Mouse (Mus musculus) gastrocnemius, postnatal 36 days (tissue): ENCODE data around the gene Pdxp. TPM values are rescaled to one million over a fixed set of nuclear protein-coding genes. Genes with fewer than 3 reads are reported as not detected.

Experiments
- DNase-seq, 2 experiments: peaks; one replicate each; pipeline ENCODE4 v3.0.0; 2022
- intact Hi-C: fragments of 180-260 bp; cut with DNase I; formaldehyde crosslinking; loops from one replicate; pipeline ENCODE4 v1.15.1; 2025
- total RNA-seq, 2 experiments: library from RNA; stranded (reverse); gene quantifications; 2 replicates each; pipeline ENCODE4 v1.2.3; 2021

Pdxp gene
- total RNA-seq, 2 experiments from 2014 or later: 1.9 to 2.0 TPM

GRCm38 (mm10) chr15:78926021-78926919, 12.6 kb downstream of the Pdxp start, which contains the start of gene Lgals1:
TSS of gene Lgals1 (plus strand) at chr15:78926725.
- intact Hi-C loops: no loop called here
- DNase-seq: peak; percentile 92 to 94

GRCm38 (mm10) chr15:78927021-78927787, 13.5 kb downstream of the Pdxp start:
- intact Hi-C loops: no loop called here
- DNase-seq: peak in 1 of 2 experiments; percentile 32

- DNase-seq: peak; percentile 55 to 69
- intact Hi-C loops: no loop called here
Observed at GRCm38 (mm10) chr15:78927788-78928457, 14.2 kb downstream of the Pdxp start.

GRCm38 (mm10) chr15:78928539-78928938, 14.8 kb downstream of the Pdxp start:
- intact Hi-C loops: no loop called here
- DNase-seq: no peak

- no peak for DNase-seq
- intact Hi-C loops: no loop called here
Observed at GRCm38 (mm10) chr15:78930192-78930706, 16.5 kb downstream of the Pdxp start.

- DNase-seq: no peak
- intact Hi-C loops: loop anchor here (1.0 kb wide), 1 partner anchor 16 kb away; no protein-coding TSS in a partner anchor
Observed at GRCm38 (mm10) chr15:78930801-78931426, 17.2 kb downstream of the Pdxp start.

- DNase-seq: no peak
- intact Hi-C loops: loop anchor here (1.0 kb wide), 1 partner anchor 16 kb away; no protein-coding TSS in a partner anchor
Observed at GRCm38 (mm10) chr15:78931577-78931976, 17.9 kb downstream of the Pdxp start.

GRCm38 (mm10) chr15:78934784-78935320, 21.1 kb downstream of the Pdxp start, which contains the start of gene Nol12:
TSS of gene Nol12 (plus strand) at chr15:78934933.
- intact Hi-C loops: no loop called here
- DNase-seq: peak; percentile 75 to 85

- peak in 1 of 2 experiments; percentile 3 for DNase-seq
- intact Hi-C loops: no loop called here
Observed at GRCm38 (mm10) chr15:78936403-78936802, 22.7 kb downstream of the Pdxp start.

- DNase-seq: no peak
- intact Hi-C loops: no loop called here
Observed at GRCm38 (mm10) chr15:78937311-78937710, 23.6 kb downstream of the Pdxp start.

- intact Hi-C loops: no loop called here
- DNase-seq: no peak
Observed at GRCm38 (mm10) chr15:78937963-78938362, 24.2 kb downstream of the Pdxp start.

GRCm38 (mm10) chr15:78940325-78940724, 26.6 kb downstream of the Pdxp start:
- intact Hi-C loops: loop anchor here (5.0 kb wide), 1 partner anchor 38 kb away; no protein-coding TSS in a partner anchor
- no peak for DNase-seq

GRCm38 (mm10) chr15:78942663-78943062, 28.9 kb downstream of the Pdxp start:
- intact Hi-C loops: loop anchor here (5.0 kb wide), 1 partner anchor 40 kb away; no protein-coding TSS in a partner anchor
- peak; percentile 74 to 80 for DNase-seq

GRCm38 (mm10) chr15:78946232-78946631, 32.5 kb downstream of the Pdxp start:
- no peak for DNase-seq
- intact Hi-C loops: no loop called here

- DNase-seq: peak; percentile 70 to 83
- intact Hi-C loops: no loop called here
Observed at GRCm38 (mm10) chr15:78947657-78948056, 33.9 kb downstream of the Pdxp start, which contains the start of gene Triobp. TSS of gene Triobp (plus strand) at chr15:78947724.

GRCm38 (mm10) chr15:78948152-78948725, 34.5 kb downstream of the Pdxp start:
- intact Hi-C loops: no loop called here
- no peak for DNase-seq

- no peak for DNase-seq
- intact Hi-C loops: no loop called here
Observed at GRCm38 (mm10) chr15:78948883-78949282, 35.2 kb downstream of the Pdxp start.

- no peak for DNase-seq
- intact Hi-C loops: no loop called here
Observed at GRCm38 (mm10) chr15:78955663-78956062, 41.9 kb downstream of the Pdxp start.

GRCm38 (mm10) chr15:78956351-78956750, 42.6 kb downstream of the Pdxp start:
- no peak for DNase-seq
- intact Hi-C loops: no loop called here
